Mouse (Mus musculus): ENCODE data around the gene Trdmt1. TPM values are rescaled to one million over a fixed set of nuclear protein-coding genes. Genes with fewer than 3 reads are reported as not detected.
A peak's percentile ranks its signal among the peaks of the same experiment; 100 is the strongest.
"Not testable (repeated sequence)": the region's sequence is repeated elsewhere in the genome, so short reads cannot be mapped to it uniquely, and the experiment has no call there.

Trdmt1 gene
- total RNA-seq (2017), result 7.2 and 9.4 TPM in 2 replicates

- peak; percentile 93 to 94 for ATAC-seq (replicated peaks in 1 of 2; ENCODE audit: insufficient read depth in 1 of 2, low FRiP score in 2 of 2, low TSS enrichment in 1 of 2, low read depth in 1 of 2, poor library complexity in 2 of 2, severe bottlenecking in 2 of 2)
Measured at GRCm38 (mm10) chr2:13544193-13544824, at the start of gene Trdmt1. Gene Trdmt1, minus strand, starts transcription at chr2:13544668.

- ATAC-seq (replicated peaks in 1 of 2; ENCODE audit: insufficient read depth in 1 of 2, low FRiP score in 2 of 2, low TSS enrichment in 1 of 2, low read depth in 1 of 2, poor library complexity in 2 of 2, severe bottlenecking in 2 of 2), result no peak
Measured at GRCm38 (mm10) chr2:13593328-13593727, 48.9 kb upstream of the Trdmt1 start.

GRCm38 (mm10) chr2:13583746-13584145 lies 39.3 kb upstream of the Trdmt1 start:
- ATAC-seq (replicated peaks in 1 of 2; ENCODE audit: insufficient read depth in 1 of 2, low FRiP score in 2 of 2, low TSS enrichment in 1 of 2, low read depth in 1 of 2, poor library complexity in 2 of 2, severe bottlenecking in 2 of 2), result not testable (repeated sequence)

GRCm38 (mm10) chr2:13582184-13582583 lies 37.7 kb upstream of the Trdmt1 start:
- ATAC-seq (replicated peaks in 1 of 2; ENCODE audit: insufficient read depth in 1 of 2, low FRiP score in 2 of 2, low TSS enrichment in 1 of 2, low read depth in 1 of 2, poor library complexity in 2 of 2, severe bottlenecking in 2 of 2), result no peak

- ATAC-seq (replicated peaks in 1 of 2; ENCODE audit: insufficient read depth in 1 of 2, low FRiP score in 2 of 2, low TSS enrichment in 1 of 2, low read depth in 1 of 2, poor library complexity in 2 of 2, severe bottlenecking in 2 of 2), result 0 out of 4 replicates have a peak, but pooled peaks of 1 of the 2 experiments have one; percentile 18
Measured at GRCm38 (mm10) chr2:13579991-13580390, 35.5 kb upstream of the Trdmt1 start.

- ATAC-seq (replicated peaks in 1 of 2; ENCODE audit: insufficient read depth in 1 of 2, low FRiP score in 2 of 2, low TSS enrichment in 1 of 2, low read depth in 1 of 2, poor library complexity in 2 of 2, severe bottlenecking in 2 of 2), result no peak
Measured at GRCm38 (mm10) chr2:13579315-13579714, 34.8 kb upstream of the Trdmt1 start.

- no peak for ATAC-seq (replicated peaks in 1 of 2; ENCODE audit: insufficient read depth in 1 of 2, low FRiP score in 2 of 2, low TSS enrichment in 1 of 2, low read depth in 1 of 2, poor library complexity in 2 of 2, severe bottlenecking in 2 of 2)
Measured at GRCm38 (mm10) chr2:13578473-13579152, 34.1 kb upstream of the Trdmt1 start.

- ATAC-seq (replicated peaks in 1 of 2; ENCODE audit: insufficient read depth in 1 of 2, low FRiP score in 2 of 2, low TSS enrichment in 1 of 2, low read depth in 1 of 2, poor library complexity in 2 of 2, severe bottlenecking in 2 of 2), result no peak
Measured at GRCm38 (mm10) chr2:13577399-13577798, 32.9 kb upstream of the Trdmt1 start.

- no peak for ATAC-seq (replicated peaks in 1 of 2; ENCODE audit: insufficient read depth in 1 of 2, low FRiP score in 2 of 2, low TSS enrichment in 1 of 2, low read depth in 1 of 2, poor library complexity in 2 of 2, severe bottlenecking in 2 of 2)
Measured at GRCm38 (mm10) chr2:13575926-13576325, 31.5 kb upstream of the Trdmt1 start.

GRCm38 (mm10) chr2:13575287-13575801 lies 30.9 kb upstream of the Trdmt1 start:
- peak; percentile 22 to 29 for ATAC-seq (replicated peaks in 1 of 2; ENCODE audit: insufficient read depth in 1 of 2, low FRiP score in 2 of 2, low TSS enrichment in 1 of 2, low read depth in 1 of 2, poor library complexity in 2 of 2, severe bottlenecking in 2 of 2)

- peak; percentile 30 to 41 for ATAC-seq (replicated peaks in 1 of 2; ENCODE audit: insufficient read depth in 1 of 2, low FRiP score in 2 of 2, low TSS enrichment in 1 of 2, low read depth in 1 of 2, poor library complexity in 2 of 2, severe bottlenecking in 2 of 2)
Measured at GRCm38 (mm10) chr2:13574801-13575150, 30.3 kb upstream of the Trdmt1 start.

- ATAC-seq (replicated peaks in 1 of 2; ENCODE audit: insufficient read depth in 1 of 2, low FRiP score in 2 of 2, low TSS enrichment in 1 of 2, low read depth in 1 of 2, poor library complexity in 2 of 2, severe bottlenecking in 2 of 2), result peak; percentile 64 to 68
Measured at GRCm38 (mm10) chr2:13574066-13574800, 29.8 kb upstream of the Trdmt1 start.

- peak; percentile 61 to 63 for ATAC-seq (replicated peaks in 1 of 2; ENCODE audit: insufficient read depth in 1 of 2, low FRiP score in 2 of 2, low TSS enrichment in 1 of 2, low read depth in 1 of 2, poor library complexity in 2 of 2, severe bottlenecking in 2 of 2)
Measured at GRCm38 (mm10) chr2:13573408-13574065, 29.1 kb upstream of the Trdmt1 start, which contains the start of gene Vim. Gene Vim, plus strand, starts transcription at chr2:13573927.

- no peak; a peak in 1 of 4 replicates for ATAC-seq (replicated peaks in 1 of 2; ENCODE audit: insufficient read depth in 1 of 2, low FRiP score in 2 of 2, low TSS enrichment in 1 of 2, low read depth in 1 of 2, poor library complexity in 2 of 2, severe bottlenecking in 2 of 2)
Measured at GRCm38 (mm10) chr2:13572647-13573407, 28.4 kb upstream of the Trdmt1 start.

- no peak for ATAC-seq (replicated peaks in 1 of 2; ENCODE audit: insufficient read depth in 1 of 2, low FRiP score in 2 of 2, low TSS enrichment in 1 of 2, low read depth in 1 of 2, poor library complexity in 2 of 2, severe bottlenecking in 2 of 2)
Measured at GRCm38 (mm10) chr2:13572101-13572553, 27.7 kb upstream of the Trdmt1 start.

- ATAC-seq (replicated peaks in 1 of 2; ENCODE audit: insufficient read depth in 1 of 2, low FRiP score in 2 of 2, low TSS enrichment in 1 of 2, low read depth in 1 of 2, poor library complexity in 2 of 2, severe bottlenecking in 2 of 2), result no peak
Measured at GRCm38 (mm10) chr2:13570122-13570521, 25.7 kb upstream of the Trdmt1 start.

- ATAC-seq (replicated peaks in 1 of 2; ENCODE audit: insufficient read depth in 1 of 2, low FRiP score in 2 of 2, low TSS enrichment in 1 of 2, low read depth in 1 of 2, poor library complexity in 2 of 2, severe bottlenecking in 2 of 2), result no peak
Measured at GRCm38 (mm10) chr2:13560396-13560795, 15.9 kb upstream of the Trdmt1 start.

Measured in hematopoietic stem cell, adult 5-6 weeks (primary cell).